Mouse (Mus musculus) A20 (cell line): ENCODE data around the gene Adamts20.
"Not testable (repeated sequence)": the region's sequence is repeated elsewhere in the genome, so short reads cannot be mapped to it uniquely, and the experiment has no call there.

ENCODE experiments used
- DNase-seq: peaks from one replicate; pipeline ENCODE4 v3.0.0-alpha.2; 2011; ENCODE audit warnings: low read depth, low spot score

The Adamts20 gene

DNA sequence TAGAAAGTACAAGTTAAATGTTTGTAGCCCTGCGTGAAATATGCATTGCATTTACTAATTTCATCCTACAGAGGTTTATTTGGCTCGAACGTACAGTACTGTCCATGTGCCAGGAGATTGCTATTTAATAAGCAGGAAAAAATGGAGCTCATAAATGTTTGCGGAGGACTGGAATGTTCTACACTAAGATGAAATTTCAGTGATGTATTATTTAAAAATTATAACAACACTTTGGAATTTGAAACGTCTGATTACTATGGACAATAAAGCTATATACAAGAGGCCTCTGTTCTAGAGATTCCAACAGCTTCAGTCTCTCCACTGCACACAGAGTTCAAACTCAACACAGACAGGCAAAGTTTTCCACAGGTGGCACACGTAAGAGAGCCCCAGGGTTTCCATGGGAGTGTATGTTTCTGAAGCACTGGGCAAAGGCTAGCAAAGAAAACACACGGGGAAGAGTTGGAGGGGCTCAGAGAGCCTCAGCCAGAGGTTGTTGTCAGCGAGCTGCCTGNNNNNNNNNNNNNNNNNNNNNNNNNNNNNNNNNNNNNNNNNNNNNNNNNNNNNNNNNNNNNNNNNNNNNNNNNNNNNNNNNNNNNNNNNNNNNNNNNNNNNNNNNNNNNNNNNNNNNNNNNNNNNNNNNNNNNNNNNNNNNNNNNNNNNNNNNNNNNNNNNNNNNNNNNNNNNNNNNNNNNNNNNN lies 20.6 kb downstream of the Adamts20 start:
- DNase-seq = no peak

DNA sequence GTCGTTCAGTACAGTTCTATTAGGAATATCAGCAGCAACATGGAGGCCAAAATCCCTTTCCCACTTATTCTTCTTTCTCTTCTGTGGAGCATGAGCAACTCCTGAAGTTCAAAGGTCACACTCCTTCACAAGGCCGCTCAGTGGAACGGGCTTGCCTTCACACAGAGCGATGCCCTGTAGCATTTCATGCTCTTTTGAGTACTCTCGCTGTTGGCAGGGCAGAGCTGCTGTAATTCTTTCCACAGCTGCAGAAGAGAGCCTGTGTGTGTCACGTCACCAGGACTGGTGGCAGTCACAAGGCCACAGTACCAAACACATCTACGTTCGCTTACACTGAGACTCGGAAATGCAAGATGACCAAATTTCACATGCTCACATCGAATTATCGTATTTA lies 21.2 kb downstream of the Adamts20 start:
- DNase-seq = no peak

DNA sequence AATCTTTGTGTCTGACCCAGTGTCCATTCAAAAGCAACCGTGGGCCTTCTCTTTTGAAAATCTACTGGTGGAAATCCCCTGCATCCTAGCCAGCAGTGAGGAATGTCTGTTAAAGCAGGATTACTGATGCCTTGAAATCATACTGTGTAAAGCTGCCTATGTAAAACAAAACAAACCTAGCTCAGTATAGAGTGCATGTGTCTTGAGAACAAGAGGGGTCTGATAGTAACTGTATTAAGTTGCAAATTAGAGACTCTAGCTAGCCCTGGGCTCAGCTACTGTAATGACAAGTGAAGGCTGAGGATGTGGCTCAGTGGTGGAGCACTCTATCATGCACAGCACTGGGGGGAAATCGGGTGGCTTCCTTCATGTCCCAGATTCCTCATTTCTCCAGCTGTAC lies 22.2 kb downstream of the Adamts20 start:
- DNase-seq = no peak

DNA sequence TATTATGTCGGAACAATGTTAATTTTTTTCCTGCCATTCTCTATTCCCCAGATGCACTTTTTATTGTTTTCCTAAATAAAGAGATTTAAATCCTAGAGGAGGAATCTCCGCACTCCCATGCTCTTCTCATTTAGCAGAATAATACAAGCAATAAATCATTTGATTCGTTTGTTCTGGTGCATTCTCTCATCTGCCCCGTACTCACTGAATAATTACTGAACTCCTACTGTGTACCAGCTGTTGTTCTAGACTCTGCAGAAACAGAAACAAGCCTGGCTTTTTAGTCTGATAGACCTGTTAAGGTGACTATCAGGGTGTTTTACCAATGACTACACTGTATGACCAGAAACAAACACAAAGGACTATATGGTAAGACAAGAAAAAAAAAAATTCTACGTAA lies 29.7 kb downstream of the Adamts20 start:
- no peak for DNase-seq

DNA sequence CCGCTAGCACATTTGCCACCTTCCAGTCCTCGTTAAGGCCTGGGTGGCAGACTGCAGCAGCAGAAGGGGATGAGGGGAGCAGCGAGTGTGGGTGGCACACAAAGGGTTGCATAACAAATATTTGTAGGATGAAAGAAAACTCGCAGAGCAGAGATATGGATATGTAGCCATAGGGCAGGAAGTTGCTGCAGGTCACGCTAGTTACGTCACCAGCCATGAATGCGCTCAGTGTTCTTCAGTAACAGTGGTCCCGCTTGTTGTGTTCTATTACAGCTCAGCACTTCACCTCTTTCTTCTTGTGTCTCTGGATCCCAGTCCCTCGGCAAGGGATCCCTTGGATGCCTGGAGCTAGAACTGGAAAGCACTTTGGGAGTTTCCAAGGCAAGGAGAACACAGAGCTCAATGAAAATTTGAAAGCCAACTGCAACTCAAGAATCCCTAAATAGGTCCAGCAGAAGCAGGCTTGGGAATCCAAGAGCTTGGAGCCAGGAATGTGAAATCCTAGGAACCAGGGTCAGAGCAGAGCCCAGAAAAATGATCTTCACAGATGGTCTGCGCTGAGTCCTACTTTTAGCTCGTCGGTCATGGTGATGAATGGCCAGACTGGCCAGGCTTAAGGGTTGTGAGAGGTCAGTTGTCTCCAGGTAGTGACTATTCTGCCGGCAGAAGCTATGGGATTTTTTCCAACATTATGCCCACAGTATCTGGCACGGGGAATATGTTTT lies 34.4 kb downstream of the Adamts20 start:
- DNase-seq = no peak

DNA sequence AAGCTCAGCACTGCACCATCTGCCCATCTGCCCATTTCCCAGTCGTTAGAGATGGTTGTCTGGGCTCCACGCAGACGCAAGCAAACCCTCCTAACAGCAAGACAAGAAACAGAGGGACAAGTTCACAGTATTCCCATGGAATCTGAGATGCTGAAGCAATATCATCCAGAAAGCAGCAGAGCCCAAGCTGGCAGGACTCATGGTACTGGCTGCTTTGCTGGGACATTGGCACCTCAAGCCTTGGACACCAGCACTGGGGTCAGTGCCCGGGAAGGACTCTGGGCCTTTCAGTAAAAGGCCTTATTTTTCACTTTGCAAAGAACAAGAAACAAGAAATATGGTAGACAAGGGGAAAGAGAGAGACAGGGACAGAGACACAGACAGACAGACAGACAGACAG lies 36.5 kb downstream of the Adamts20 start:
- no peak for DNase-seq

DNA sequence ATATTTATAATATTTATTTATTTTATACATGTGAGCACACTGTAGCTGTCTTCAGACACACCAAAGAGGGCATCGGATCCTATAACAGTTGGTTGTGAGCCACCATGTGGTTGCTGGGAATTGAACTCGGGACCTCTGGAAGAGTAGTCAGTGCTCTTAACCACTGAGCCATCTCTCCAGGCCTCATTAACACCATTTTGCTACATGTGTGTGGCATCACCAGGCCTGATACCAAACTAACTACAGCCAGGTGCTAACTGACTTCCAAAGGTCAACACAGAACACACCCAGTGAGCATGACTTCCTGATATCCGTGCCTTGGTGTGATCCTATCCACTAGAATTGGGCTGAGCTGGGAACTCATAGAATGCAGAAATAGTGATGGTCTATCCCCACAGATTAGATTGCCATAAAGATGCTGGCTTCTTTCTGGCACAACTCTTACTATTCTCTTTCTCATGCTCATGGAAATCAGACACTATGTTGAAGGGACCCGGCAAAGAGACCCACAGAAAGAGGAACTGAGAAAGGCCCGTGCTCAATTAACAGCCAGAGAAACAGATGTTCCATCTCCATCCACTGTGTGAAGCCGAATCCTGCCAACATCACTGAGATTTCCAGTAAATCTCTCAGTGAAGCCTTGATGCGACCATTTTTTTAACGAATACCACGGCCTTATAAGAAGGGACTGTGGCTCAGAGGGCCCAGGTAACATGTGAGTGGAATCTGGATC lies 37.6 kb downstream of the Adamts20 start:
- DNase-seq = no peak

DNA sequence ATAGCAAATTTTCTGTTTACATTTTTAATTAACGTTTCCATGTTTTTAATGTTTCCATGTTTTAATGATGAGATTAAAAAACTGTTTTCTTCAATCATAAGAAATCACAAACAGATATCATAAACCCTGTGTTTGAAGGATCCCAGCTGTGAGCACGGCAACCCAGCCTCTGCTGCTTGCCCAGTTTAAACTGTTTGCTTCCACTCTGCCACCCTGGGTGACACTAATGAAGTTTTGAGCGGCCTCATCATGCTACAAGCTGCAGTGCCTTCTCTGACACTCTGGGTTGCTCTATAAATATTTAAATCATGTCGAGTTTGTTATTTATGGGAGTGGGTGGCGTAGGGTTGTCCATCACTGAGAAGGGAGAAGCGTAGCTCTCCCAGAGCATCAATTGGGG lies 44.7 kb downstream of the Adamts20 start:
- no peak for DNase-seq

DNA sequence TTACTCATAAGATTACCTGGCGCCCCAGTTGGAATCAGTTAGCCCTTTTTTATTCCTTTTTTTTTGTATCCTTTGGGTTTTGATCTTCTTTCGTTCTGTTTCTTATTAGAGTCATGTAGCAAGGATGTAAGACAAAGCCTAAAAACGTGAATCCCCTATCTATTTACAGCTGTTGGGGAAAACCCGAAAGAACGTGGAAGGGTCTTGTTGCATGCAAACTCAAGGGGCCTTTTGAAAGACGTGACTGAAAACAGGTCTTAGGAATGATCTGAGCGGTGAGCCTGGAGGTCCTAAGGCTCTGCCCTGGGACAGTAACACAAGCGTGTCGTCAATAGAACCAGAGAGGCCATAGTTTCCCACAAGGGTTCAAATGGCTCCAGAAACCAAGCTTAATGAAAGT lies 46.1 kb downstream of the Adamts20 start:
- DNase-seq = no peak

DNA sequence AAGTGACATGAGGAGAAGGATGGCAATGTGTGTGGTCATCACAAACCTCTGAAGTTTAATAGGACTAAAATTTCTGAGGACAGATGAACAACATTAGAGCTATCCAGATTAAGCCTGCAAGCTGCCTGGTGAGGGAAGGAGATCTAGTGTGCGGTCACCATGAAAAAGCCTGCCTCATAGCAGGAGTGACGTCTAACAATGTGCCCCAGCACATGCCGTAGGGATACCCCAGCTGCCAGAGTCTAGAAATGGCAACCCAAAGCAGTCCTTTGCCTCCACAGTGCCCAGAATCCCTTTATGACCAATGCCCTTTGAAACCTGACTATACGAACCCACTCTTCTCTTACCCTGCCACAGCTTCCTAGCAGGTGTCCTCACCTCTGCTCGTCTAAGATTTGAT lies 46.8 kb downstream of the Adamts20 start:
- no peak for DNase-seq

DNA sequence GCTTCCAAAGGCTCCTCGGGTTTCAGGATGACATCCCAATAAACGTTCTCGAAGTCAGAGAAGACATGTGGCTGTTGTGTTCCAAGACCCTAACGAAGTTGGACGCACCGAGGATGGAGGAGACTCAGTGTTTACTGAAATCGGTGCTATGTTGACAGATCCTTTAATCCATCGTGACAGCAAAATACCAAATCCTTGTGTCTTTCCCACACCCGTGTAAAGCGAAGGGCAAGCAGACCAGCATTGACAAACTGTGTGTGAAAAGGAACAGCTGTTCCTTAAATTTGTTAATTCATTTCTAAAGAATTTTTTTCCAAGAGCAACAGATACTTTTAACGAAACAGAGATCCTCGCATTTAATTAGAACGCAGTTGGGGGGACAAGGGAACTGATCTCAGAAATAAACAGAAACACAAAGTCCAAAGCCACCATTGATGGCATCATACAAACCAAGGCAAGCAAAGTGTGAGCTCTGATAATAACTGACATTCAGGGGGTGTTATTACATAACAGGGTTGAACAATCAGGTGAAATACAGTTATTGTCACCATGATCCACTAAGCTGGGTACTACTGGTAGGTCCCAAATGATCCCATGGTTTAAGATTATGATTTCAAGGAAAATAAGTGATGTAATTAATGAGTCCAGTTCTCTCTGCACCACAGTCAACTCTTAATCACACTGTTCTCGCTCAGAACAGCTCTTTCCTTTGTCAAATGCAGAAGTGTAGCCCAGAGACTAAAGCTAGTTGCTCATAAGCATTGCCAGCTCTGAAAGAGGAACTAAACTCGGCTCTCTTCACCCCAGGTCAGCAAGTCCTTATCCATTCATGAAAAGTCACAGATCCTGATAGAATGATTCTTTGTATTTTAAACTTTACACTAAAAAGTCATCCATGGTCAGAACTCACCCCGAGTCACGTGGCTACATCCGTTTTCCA lies 47.7 kb downstream of the Adamts20 start:
- DNase-seq = no peak

DNA sequence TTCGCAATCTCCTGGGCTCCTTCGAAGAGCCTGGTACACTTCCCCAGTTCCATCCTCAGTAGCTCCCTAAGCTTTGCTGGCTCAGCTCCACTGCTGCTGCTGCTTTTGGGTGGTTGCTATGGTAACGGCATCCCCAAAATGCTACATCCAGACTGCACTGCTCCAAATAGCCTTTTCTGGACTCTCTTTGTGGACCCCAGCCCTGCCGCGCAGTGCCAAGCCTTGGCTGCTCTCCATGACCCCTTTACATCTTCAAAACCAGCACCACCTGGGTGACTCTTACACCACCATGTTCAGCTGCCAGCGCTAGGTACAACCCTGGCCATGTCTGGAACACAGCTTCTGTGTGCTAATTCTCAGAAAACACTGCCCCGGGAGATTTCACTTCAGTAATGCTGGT lies 55.4 kb downstream of the Adamts20 start:
- no peak for DNase-seq

DNA sequence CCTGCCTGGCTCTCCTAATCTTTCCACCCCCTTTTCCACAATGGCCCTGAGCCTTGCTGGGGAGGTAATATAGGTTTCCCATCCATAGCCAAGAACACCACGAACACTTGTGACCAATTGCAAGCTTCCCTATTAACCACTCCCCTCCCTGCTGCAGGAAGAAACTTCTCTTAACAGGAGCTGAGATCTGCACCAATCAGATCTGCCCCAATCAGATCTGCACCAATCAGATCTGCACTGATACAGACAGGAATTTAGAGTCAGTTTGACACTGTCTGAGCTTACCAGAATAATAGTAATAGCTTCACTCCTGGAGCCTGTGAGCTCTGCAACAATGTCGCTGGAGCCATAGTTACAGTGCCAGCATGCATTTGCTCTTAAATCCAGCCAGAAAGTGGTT lies 58.9 kb downstream of the Adamts20 start:
- no peak for DNase-seq

DNA sequence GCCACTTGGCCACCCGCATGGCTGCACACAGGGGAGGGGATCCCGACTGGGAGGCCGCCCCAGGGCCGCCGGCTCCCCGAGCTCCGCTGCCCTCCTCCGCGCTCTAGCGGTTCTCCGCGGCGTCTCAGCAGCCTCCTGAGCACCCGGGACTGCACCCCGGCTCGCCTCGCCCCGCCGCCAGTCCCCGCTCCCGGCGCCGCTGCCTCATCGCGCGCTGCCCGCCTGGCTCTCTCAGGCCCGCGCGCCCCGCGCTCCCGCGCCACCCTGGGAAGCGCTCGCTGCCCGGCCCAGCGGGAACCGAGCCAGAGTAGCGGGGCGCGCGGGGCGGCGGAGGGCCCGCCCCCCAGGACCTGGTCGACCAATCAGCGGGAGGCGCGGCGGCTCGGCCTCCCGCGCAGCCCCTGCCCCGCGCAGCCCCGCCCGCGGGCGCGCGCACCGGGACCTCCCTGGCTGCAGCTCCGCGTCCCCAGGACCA lies 61.1 kb downstream of the Adamts20 start:
- DNase-seq = no peak

DNA sequence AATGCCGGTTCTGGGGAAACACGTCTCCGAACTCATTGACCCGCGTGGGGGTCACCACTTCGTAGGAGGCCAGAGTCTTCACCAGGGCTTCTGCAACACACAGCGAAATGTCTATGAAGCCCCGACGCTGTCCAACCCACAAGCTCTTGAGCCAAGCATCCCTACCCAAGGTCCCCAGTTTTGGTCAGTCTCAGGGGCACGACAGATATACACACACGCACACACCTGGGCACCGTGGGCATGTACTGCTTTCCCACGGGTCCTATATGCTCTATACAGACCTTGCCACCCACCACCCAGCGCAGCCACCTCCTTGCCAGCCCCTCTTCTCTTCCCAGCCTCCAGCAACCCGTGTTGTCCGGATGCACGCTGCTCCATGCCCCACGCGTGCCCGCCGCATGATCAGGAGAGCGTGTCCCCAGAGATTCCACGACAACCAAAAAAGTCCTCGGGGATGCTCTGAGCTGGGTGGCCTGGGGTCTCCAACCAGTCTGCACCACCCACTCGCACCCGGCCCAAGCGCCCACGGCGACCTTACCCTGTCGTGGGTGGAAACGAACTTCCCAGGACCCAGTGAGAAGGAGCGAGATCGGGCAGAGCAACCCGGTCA lies 61.7 kb downstream of the Adamts20 start:
- no peak for DNase-seq

DNA sequence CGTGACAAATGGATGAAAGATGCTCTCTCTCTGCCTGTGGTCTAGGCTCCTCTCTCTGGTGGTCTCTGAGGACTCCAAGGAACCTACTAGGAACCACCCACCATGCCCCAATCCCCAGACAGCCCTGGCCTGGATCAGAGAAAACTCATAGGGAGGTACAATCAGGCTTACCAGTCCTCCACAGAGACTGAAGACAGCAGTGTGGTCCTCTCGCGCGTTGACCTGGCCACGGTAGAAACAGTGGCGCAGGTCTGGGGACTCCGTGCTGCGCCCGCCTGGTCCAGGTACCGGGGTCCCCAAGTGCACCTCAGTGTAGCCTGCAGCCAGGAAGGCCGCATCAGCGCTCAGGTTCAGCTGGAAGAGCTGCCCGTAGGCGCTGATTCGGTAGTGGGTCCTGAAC lies 62.2 kb downstream of the Adamts20 start:
- DNase-seq = no peak

DNA sequence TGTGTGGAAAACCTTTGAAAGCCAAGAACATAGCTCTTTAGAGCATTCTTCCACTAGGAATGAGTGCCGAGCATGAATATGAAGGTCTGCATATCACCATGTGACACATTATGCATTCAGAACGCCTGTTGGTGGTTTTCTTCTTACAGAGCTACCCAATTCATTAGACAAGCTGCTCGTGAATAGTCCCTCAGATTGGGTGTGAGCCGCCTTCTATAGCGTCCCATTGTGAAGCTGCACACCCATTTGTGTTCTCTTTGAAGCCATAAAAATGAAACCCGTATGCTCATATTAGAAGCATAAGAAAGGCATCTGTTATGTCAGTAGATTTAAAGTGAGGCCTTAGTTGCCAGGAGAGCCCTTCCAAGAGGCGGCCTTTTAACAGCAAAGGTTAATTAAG lies 72.5 kb downstream of the Adamts20 start:
- DNase-seq = no peak

DNA sequence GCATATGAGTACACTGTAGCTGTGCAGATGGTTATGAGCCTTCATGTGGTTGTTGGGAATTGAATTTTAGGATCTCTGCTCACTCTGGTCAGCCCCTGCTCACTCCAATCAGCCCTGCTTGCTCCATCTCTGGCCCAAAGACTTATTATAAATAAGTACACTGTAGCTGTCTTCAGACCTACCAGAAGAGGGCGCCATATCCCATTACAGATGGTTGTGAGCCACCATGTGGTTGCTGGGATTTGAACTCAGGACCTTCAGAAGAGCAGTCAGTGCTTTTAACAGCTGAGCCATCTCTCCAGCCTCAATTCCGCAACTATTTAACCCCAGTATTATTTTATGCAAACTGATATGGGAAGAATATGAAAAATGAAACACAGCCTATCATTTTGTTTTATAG lies 75.1 kb downstream of the Adamts20 start:
- DNase-seq = not testable (repeated sequence)

DNA sequence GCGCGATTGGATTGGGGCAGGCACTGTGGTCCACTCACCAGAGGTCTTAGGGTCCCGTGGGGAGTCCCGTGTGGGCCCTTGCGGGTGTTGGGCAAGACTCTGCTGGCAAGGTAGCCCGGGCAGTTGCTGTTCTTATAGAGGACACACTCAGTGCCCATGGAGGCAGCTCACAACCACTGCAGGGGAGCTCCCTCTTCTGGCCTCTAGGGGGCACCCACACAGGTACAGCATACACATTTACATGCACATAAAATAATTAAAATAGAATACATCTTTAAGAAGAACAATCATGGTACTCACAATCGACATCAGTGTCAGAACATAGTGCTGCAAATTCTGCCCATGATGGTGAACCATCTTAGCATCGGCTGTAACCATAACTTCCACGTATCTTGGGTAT lies 85.8 kb downstream of the Adamts20 start:
- DNase-seq = no peak

DNA sequence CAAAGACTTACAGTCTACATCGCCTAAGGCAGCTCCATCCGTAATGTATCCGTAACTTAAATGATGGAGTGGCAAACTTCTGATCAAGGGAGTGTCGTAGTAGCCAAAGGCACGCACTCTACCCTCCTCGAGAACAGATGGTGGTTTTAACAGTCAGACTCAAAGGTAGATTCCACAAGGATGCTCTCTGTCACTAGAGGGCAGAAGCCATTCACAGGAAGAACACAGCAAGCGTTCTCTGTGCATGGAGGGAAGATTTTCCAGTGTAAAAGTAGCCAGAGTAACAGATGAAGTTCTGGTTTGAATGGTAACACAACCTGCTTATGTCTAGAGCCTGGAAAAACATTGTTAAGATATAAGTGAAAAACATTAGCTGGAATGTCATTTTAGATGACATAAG lies 92.7 kb downstream of the Adamts20 start:
- DNase-seq = no peak

DNA sequence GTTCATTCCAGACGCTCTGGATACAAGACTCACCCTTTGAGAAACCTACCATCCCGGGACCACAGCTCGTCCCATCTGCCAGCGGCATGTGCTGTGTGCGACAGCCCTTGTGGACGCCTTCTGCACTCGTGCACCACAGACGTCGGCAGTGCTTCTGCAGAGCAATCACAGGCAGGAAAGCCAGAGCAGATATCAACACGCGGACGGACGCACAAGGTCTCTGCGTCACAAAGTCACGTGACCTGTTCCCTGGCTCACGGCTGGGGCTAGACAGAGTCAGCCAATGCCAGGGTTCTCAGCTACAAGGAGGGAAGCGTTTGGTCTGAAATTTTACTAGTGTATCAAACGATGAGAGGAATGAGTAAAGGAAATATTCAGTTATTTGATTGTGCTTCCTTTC lies 116.2 kb downstream of the Adamts20 start:
- no peak for DNase-seq
